Mouse (Mus musculus) ES-Bruce4 (cell line): ENCODE results near the gene Zfp759.

Experiments
- CTCF ChIP-seq: IDR thresholded peaks from one replicate; pipeline ENCODE4 v1.8.1; 2011; ENCODE audit warnings: low read depth, low read length
- EP300 ChIP-seq: IDR thresholded peaks from 2 replicates; pipeline ENCODE4 v1.6.1; 2011; ENCODE audit warnings: low read depth, low read length; ENCODE audit not compliant: insufficient read depth
- POLR2A ChIP-seq: IDR thresholded peaks from one replicate; pipeline ENCODE4 v1.8.1; 2011; ENCODE audit warnings: low read length; ENCODE audit not compliant: insufficient read depth

DNA sequence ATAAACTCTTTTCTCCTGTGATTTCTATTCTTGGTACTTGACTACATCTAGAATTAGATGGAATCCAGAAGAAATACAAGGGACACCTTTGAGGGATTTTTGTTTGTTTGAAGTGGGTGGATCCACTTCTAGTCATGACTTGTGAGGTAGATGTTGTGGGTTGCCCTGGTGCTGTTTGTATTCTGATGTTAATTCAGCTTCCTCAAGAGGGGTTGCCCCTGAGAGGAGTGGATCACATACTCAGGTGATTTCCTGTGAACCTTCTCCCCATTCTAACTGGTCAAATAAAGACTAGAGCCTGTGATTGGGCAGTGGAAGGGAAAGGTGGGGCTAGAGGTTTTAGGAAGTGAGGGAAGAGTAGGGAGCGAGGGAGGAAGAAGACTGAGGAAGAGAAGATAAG lies 39.5 kb upstream of the Zfp759 start:
- TF ChIP-seq CTCF (no peak), POLR2A (no peak), EP300 (no peak)
